Mouse (Mus musculus) urinary bladder, postnatal 36 days (tissue): ENCODE measurements around the gene Gm17490.
"Not testable (repeated sequence)": the region's sequence is repeated elsewhere in the genome, so short reads cannot be mapped to it uniquely, and the experiment has no call there.

Source experiments
- DNase-seq, 2 experiments: peaks; one replicate each; pipeline ENCODE4 v3.0.0; 2022; ENCODE audit warnings: low spot score in 2 of 2, mixed read lengths in 1 of 2

Gene Gm17490

GRCm38 (mm10) chr2:11623726-11624125, 2.3 kb downstream of the Gm17490 start:
- no peak for DNase-seq

- no peak for DNase-seq
Observed at GRCm38 (mm10) chr2:11623173-11623572, 2.9 kb downstream of the Gm17490 start.

GRCm38 (mm10) chr2:11619598-11619997, 6.5 kb downstream of the Gm17490 start:
- DNase-seq, result no peak

- DNase-seq, result no peak
Observed at GRCm38 (mm10) chr2:11616846-11617245, 9.2 kb downstream of the Gm17490 start.

- not testable (repeated sequence) for DNase-seq
Observed at GRCm38 (mm10) chr2:11612939-11613338, 13.1 kb downstream of the Gm17490 start.

- DNase-seq, result not testable (repeated sequence)
Observed at GRCm38 (mm10) chr2:11606718-11607117, 19.3 kb downstream of the Gm17490 start.

- no peak for DNase-seq
Observed at GRCm38 (mm10) chr2:11604911-11605310, 21.2 kb downstream of the Gm17490 start.

- DNase-seq, result no peak
Observed at GRCm38 (mm10) chr2:11604053-11604452, 22.0 kb downstream of the Gm17490 start, which contains the start of gene Rbm17. Gene Rbm17 (minus strand): TSS chr2:11604153.

GRCm38 (mm10) chr2:11602506-11603489, 23.3 kb downstream of the Gm17490 start:
- DNase-seq, result peak; percentile 92 to 93

- no peak for DNase-seq
Observed at GRCm38 (mm10) chr2:11601795-11602194, 24.3 kb downstream of the Gm17490 start.

- no peak for DNase-seq
Observed at GRCm38 (mm10) chr2:11597906-11598305, 28.2 kb downstream of the Gm17490 start.

GRCm38 (mm10) chr2:11596690-11597089, 29.4 kb downstream of the Gm17490 start:
- DNase-seq, result no peak

GRCm38 (mm10) chr2:11587996-11588395, 38.1 kb downstream of the Gm17490 start:
- no peak for DNase-seq

GRCm38 (mm10) chr2:11579399-11579798, 46.7 kb downstream of the Gm17490 start:
- DNase-seq, result no peak

GRCm38 (mm10) chr2:11578187-11578586, 47.9 kb downstream of the Gm17490 start:
- DNase-seq, result no peak
